8 mouse cellular contexts compared by ENCODE assay signal in genomic region chr15:79804352-79805071, GRCm38 (mm10). TPM values are rescaled to one million over a fixed set of nuclear protein-coding genes. Genes with fewer than 3 reads are reported as not detected.
A peak's percentile ranks its signal among the peaks of the same experiment; 100 is the strongest.
DNase-seq lines count a peak whose midpoint lies in the region; ATAC-seq and TF ChIP-seq lines count a peak whose summit lies in the region.

Gene Nptxr (minus strand): TSS chr15:79804766.

- peaks cover 24% of the 10 kb centered on the region for H3K27me3 ChIP-seq in spleen, adult 2 months (ENCODE audit: control insufficient read depth, insufficient read depth, low read length)
- peaks cover 97% of the 10 kb centered on the region for H3K27me3 ChIP-seq in kidney, embryonic 15.5 days
- H3K27me3 ChIP-seq in liver, embryonic 12.5 days (replicated peaks) = peaks cover 98% of the 10 kb centered on the region
- peaks cover 71% of the 10 kb centered on the region for H3K27me3 ChIP-seq in neural tube, embryonic 13.5 days

- H3K27ac ChIP-seq in spleen, adult 2 months (ENCODE audit: insufficient read depth, low read length) = no peak within 1 kb of the TSS
- H3K27ac ChIP-seq in kidney, embryonic 15.5 days = no peak within 1 kb of the TSS
- no peak within 1 kb of the TSS for H3K27ac ChIP-seq in liver, embryonic 12.5 days
- H3K27ac ChIP-seq in neural tube, embryonic 13.5 days (replicated peaks) = peak within 1 kb of the TSS; percentile 84

- peak within 1 kb of the TSS; percentile 37; the same call in 1 of the 2 replicates for H3K4me3 ChIP-seq in spleen, adult 2 months (ENCODE audit: extremely low read depth, insufficient read depth, insufficient read length)
- H3K4me3 ChIP-seq in kidney, embryonic 15.5 days (replicated peaks) = peak within 1 kb of the TSS; percentile 65
- peak within 1 kb of the TSS; percentile 58 for H3K4me3 ChIP-seq in liver, embryonic 12.5 days
- H3K4me3 ChIP-seq in neural tube, embryonic 13.5 days = peak within 1 kb of the TSS; percentile 67

- peak within 1 kb of the TSS; percentile 98 for H3K4me2 ChIP-seq in kidney, embryonic 15.5 days
- H3K4me2 ChIP-seq in liver, embryonic 12.5 days = peak within 1 kb of the TSS; percentile 74
- H3K4me2 ChIP-seq in neural tube, embryonic 13.5 days = peak within 1 kb of the TSS; percentile 77

- no peak for TF ChIP-seq CTCF in spleen, adult 2 months (IDR thresholded peaks at IDR 0.05; ENCODE audit: extremely low read depth, insufficient read depth, insufficient read length, insufficient replicate concordance)

- H3K4me1 ChIP-seq in spleen, adult 2 months (ENCODE audit: control insufficient read depth, insufficient read depth, insufficient read length) = peaks cover 9% of the 10 kb centered on the region
- H3K4me1 ChIP-seq in kidney, embryonic 15.5 days = peaks cover 22% of the 10 kb centered on the region
- H3K4me1 ChIP-seq in liver, embryonic 12.5 days = peaks cover 15% of the 10 kb centered on the region; the same call in 1 of the 2 replicates
- peaks cover 36% of the 10 kb centered on the region for H3K4me1 ChIP-seq in neural tube, embryonic 13.5 days (replicated peaks)

- H3K9me3 ChIP-seq in kidney, embryonic 15.5 days (replicated peaks) = no peaks in the 10 kb centered on the region
- no peaks in the 10 kb centered on the region for H3K9me3 ChIP-seq in liver, embryonic 12.5 days (replicated peaks)
- no peaks in the 10 kb centered on the region for H3K9me3 ChIP-seq in neural tube, embryonic 13.5 days

- H3K36me3 ChIP-seq in spleen, adult 2 months (ENCODE audit: control insufficient read depth, insufficient read depth, low read length) = no peaks in the 10 kb centered on the region
- no peaks in the 10 kb centered on the region for H3K36me3 ChIP-seq in kidney, embryonic 15.5 days
- no peaks in the 10 kb centered on the region for H3K36me3 ChIP-seq in liver, embryonic 12.5 days
- H3K36me3 ChIP-seq in neural tube, embryonic 13.5 days = no peaks in the 10 kb centered on the region

- DNase-seq in spleen, adult 2 months (ENCODE audit: low read depth in 1 of 2, low spot score in 2 of 2) = no peak
- no peak for DNase-seq in spleen, postnatal 36 days (ENCODE audit: low spot score in 2 of 2)
- peak; percentile 86 to 90 for DNase-seq in cerebellum, postnatal 25 days
- DNase-seq in heart, adult 18-20 months = peak; percentile 59 to 66

- under 1% methylated on average over 89 of the region's 91 CpGs for WGBS in spleen, adult 2 months
- under 1% methylated on average over 75 of the region's 91 CpGs for WGBS in kidney, embryonic 15.5 days
- 2% methylated on average over 69 of the region's 91 CpGs for WGBS in liver, embryonic 12.5 days (ENCODE audit: insufficient replicate concordance)
- 1% methylated on average over 76 of the region's 91 CpGs for WGBS in neural tube, embryonic 13.5 days

- TF ChIP-seq POLR2A in spleen, adult 2 months (IDR thresholded peaks at IDR 0.05; ENCODE audit: low read depth, low read length) = no peak

- ATAC-seq in kidney, embryonic 15.5 days (replicated peaks; ENCODE audit: low FRiP score) = peak; percentile 77
- peak; percentile 15; the same call in 1 of the 2 replicates for ATAC-seq in liver, embryonic 12.5 days
- peak; percentile 85 for ATAC-seq in neural tube, embryonic 13.5 days (ENCODE audit: low read depth)
- no peak for ATAC-seq in erythroid progenitor cell, adult 5-6 weeks (replicated peaks; ENCODE audit: low FRiP score, poor library complexity, severe bottlenecking)

- peak within 1 kb of the TSS; percentile 54 for H3K9ac ChIP-seq in kidney, embryonic 15.5 days
- peak within 1 kb of the TSS; percentile 45; the same call in 1 of the 2 replicates for H3K9ac ChIP-seq in liver, embryonic 12.5 days
- H3K9ac ChIP-seq in neural tube, embryonic 13.5 days = peak within 1 kb of the TSS; percentile 81

RNA-seq across cellular contexts. Expression of gene Nptxr, which starts in this region (rescaled TPM):
- polyA plus RNA-seq in spleen, adult 2 months (2012; rRNA removed) = 1.3 and 1.7 TPM in 2 replicates
- 1 to 10 TPM; 1.4 to 1.5 TPM for total RNA-seq in heart, adult 18-20 months (2021)
- 2.0 and 2.4 TPM in 2 replicates for polyA plus RNA-seq in kidney, embryonic 15.5 days (2015; fragmentation: Nextera tagmentation; extraction: Ambion mirVana)
- 0.24 and 0.31 TPM in 2 replicates for polyA plus RNA-seq in liver, embryonic 12.5 days (2016; fragmentation: Nextera tagmentation; extraction: Ambion mirVana)
- polyA plus RNA-seq in neural tube, embryonic 13.5 days (2015; fragmentation: Nextera tagmentation; extraction: Ambion mirVana) = 19.9 and 22.1 TPM in 2 replicates
- not detected in 2 replicates for total RNA-seq in erythroid progenitor cell, adult 5-6 weeks (2015; ENCODE audit: low replicate concordance)
- 0.53 TPM in 1 of 2 replicates, not detected in the other for total RNA-seq in erythroid progenitor cell, adult 5-6 weeks (2017; ENCODE audit: low replicate concordance)

Comparison
In these comparisons a context has a peak if more than half of its experiments do, and no peak if none do; other contexts are left out.
1. Peak in ATAC-seq, H3K4me3 ChIP-seq, H3K9ac ChIP-seq and H3K4me2 ChIP-seq in liver, embryonic 12.5 days; RNA of the gene not detected or under 1 TPM.
2. DNase-seq: peak in cerebellum, postnatal 25 days (2 of 2) and heart, adult 18-20 months (2 of 2); none in spleen, adult 2 months (0 of 2) and spleen, postnatal 36 days (0 of 2).
3. Peak in every context shown above with its lines, with median percentiles within 50 percentile points of each other: H3K4me3 ChIP-seq, H3K4me2 ChIP-seq and H3K9ac ChIP-seq.